Mouse (Mus musculus): ENCODE results near the gene Pamr1.

DNA sequence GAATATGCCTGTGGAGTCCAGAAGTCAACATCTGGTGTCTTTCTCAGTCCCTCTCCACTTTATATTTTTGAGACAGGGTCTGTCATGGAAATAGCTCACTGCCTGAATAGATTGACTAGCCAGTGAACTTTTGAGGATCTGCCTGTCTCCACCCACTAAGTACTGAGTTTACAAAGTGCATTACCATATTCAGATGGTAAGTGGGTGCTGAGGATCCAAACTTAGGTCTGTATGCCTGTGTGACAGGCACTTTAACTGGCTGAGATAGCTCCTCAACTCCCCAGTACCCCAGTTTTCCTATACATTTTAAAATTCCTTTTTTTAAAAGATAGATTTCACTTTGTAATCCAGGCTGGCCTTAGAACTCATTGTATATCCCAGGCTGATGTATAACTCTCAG lies 73.1 kb downstream of the Pamr1 start:
- TF ChIP-seq EP300 (optimal IDR thresholded peaks at IDR 0.05) (no peak), CTCF (IDR thresholded peaks at IDR 0.05; ENCODE audit: low read depth) (no peak)

All from stomach, postnatal 0 days (tissue).